Mouse (Mus musculus): ENCODE data around the gene Ncaph2. TPM values are rescaled to one million over a fixed set of nuclear protein-coding genes. Genes with fewer than 3 reads are reported as not detected.

Gene Ncaph2
- total and polyA plus RNA-seq, 2 experiments: 26.9 to 63.9 TPM

- no peaks in the 10 kb centered on the region for H3K27me3 ChIP-seq (ENCODE audit: control insufficient read depth, insufficient read depth, low read length)
- peak overlapping the region; percentile 60 for H3K4me3 ChIP-seq (ENCODE audit: insufficient read depth, low read depth, low read length)
- peaks cover 16% of the 10 kb centered on the region for H3K4me1 ChIP-seq (ENCODE audit: control insufficient read depth, insufficient read depth, low read length)
- H3K9ac ChIP-seq (ENCODE audit: low read depth, low read length): peak overlapping the region; percentile 75
- H3K27ac ChIP-seq (replicated peaks; ENCODE audit: insufficient read depth, low read depth, low read length): peak overlapping the region; percentile 90
- TF ChIP-seq CTCF (IDR thresholded peaks at IDR 0.05; ENCODE audit: low read depth, low read length): no peak
- no peak for TF ChIP-seq POLR2A (IDR thresholded peaks at IDR 0.05; ENCODE audit: extremely low read depth, insufficient read depth, low read length)
- no peak for DNase-seq (ENCODE audit: extremely low read depth, low read depth, low spot score)
- 10% methylated on average over 18 of the region's 18 CpGs for WGBS
- peaks cover under 1% of the 10 kb centered on the region; the same call in 1 of the 2 replicates for H3K36me3 ChIP-seq (ENCODE audit: control insufficient read depth, insufficient read depth, low read length)
- H3K79me2 ChIP-seq (ENCODE audit: control insufficient read depth, insufficient read depth, low read length): peaks cover 4% of the 10 kb centered on the region; the same call in 1 of the 2 replicates
Measured at GRCm38 (mm10) chr15:89377362-89377761, 21.8 kb downstream of the Ncaph2 start.

- Histone ChIP-seq H3K4me3 (ENCODE audit: insufficient read depth, low read depth, low read length) (peak overlapping the region; percentile 50), H3K9ac (ENCODE audit: low read depth, low read length) (peak overlapping the region; percentile 53), H3K27me3 (ENCODE audit: control insufficient read depth, insufficient read depth, low read length) (no peaks in the 10 kb centered on the region), H3K79me2 (ENCODE audit: control insufficient read depth, insufficient read depth, low read length) (peaks cover 4% of the 10 kb centered on the region; the same call in 1 of the 2 replicates), H3K4me1 (ENCODE audit: control insufficient read depth, insufficient read depth, low read length) (peaks cover 14% of the 10 kb centered on the region), H3K27ac (replicated peaks; ENCODE audit: insufficient read depth, low read depth, low read length) (peak overlapping the region; percentile 90), H3K36me3 (ENCODE audit: control insufficient read depth, insufficient read depth, low read length) (no peaks in the 10 kb centered on the region)
- TF ChIP-seq POLR2A (IDR thresholded peaks at IDR 0.05; ENCODE audit: extremely low read depth, insufficient read depth, low read length) (no peak), CTCF (IDR thresholded peaks at IDR 0.05; ENCODE audit: low read depth, low read length) (no peak)
- peak; percentile 25 for DNase-seq (ENCODE audit: extremely low read depth, low read depth, low spot score)
- WGBS: 24% methylated on average over 46 of the region's 46 CpGs
Measured at GRCm38 (mm10) chr15:89377938-89378828, 22.7 kb downstream of the Ncaph2 start.

GRCm38 (mm10) chr15:89378831-89379401, 23.4 kb downstream of the Ncaph2 start, which contains the start of gene Odf3b:
TSS of gene Odf3b (minus strand) at chr15:89379282.
- peak within 1 kb of the TSS; percentile 50 for H3K4me3 ChIP-seq (ENCODE audit: insufficient read depth, low read depth, low read length)
- peak within 1 kb of the TSS; percentile 53 for H3K9ac ChIP-seq (ENCODE audit: low read depth, low read length)
- WGBS: 1% methylated on average over 33 of the region's 33 CpGs
- peaks cover 4% of the 10 kb centered on the region; the same call in 1 of the 2 replicates for H3K79me2 ChIP-seq (ENCODE audit: control insufficient read depth, insufficient read depth, low read length)
- H3K36me3 ChIP-seq (ENCODE audit: control insufficient read depth, insufficient read depth, low read length): no peaks in the 10 kb centered on the region
- H3K4me1 ChIP-seq (ENCODE audit: control insufficient read depth, insufficient read depth, low read length): peaks cover 14% of the 10 kb centered on the region
- H3K27me3 ChIP-seq (ENCODE audit: control insufficient read depth, insufficient read depth, low read length): no peaks in the 10 kb centered on the region
- peak within 1 kb of the TSS; percentile 90 for H3K27ac ChIP-seq (replicated peaks; ENCODE audit: insufficient read depth, low read depth, low read length)
- no peak for TF ChIP-seq POLR2A (IDR thresholded peaks at IDR 0.05; ENCODE audit: extremely low read depth, insufficient read depth, low read length)
- TF ChIP-seq CTCF (IDR thresholded peaks at IDR 0.05; ENCODE audit: low read depth, low read length): no peak
- DNase-seq (ENCODE audit: extremely low read depth, low read depth, low spot score): peak; percentile 67

GRCm38 (mm10) chr15:89379429-89379828, 23.9 kb downstream of the Ncaph2 start:
- Histone ChIP-seq H3K4me3 (ENCODE audit: insufficient read depth, low read depth, low read length) (peak overlapping the region; percentile 50; the same call in 1 of the 2 replicates), H3K27ac (replicated peaks; ENCODE audit: insufficient read depth, low read depth, low read length) (peak overlapping the region; percentile 90; the same call in 1 of the 2 replicates), H3K79me2 (ENCODE audit: control insufficient read depth, insufficient read depth, low read length) (no peaks in the 10 kb centered on the region), H3K36me3 (ENCODE audit: control insufficient read depth, insufficient read depth, low read length) (no peaks in the 10 kb centered on the region), H3K27me3 (ENCODE audit: control insufficient read depth, insufficient read depth, low read length) (no peaks in the 10 kb centered on the region), H3K4me1 (ENCODE audit: control insufficient read depth, insufficient read depth, low read length) (peaks cover 14% of the 10 kb centered on the region), H3K9ac (ENCODE audit: low read depth, low read length) (peak overlapping the region; percentile 53)
- TF ChIP-seq POLR2A (IDR thresholded peaks at IDR 0.05; ENCODE audit: extremely low read depth, insufficient read depth, low read length) (no peak), CTCF (IDR thresholded peaks at IDR 0.05; ENCODE audit: low read depth, low read length) (no peak)
- WGBS: 34% methylated on average over 10 of the region's 10 CpGs
- no peak for DNase-seq (ENCODE audit: extremely low read depth, low read depth, low spot score)

GRCm38 (mm10) chr15:89384617-89385016, 29.1 kb downstream of the Ncaph2 start, which contains the start of gene Klhdc7b:
TSS of gene Klhdc7b (plus strand) at chr15:89384917.
- Histone ChIP-seq H3K9ac (ENCODE audit: low read depth, low read length) (no peak within 1 kb of the TSS), H3K27ac (replicated peaks; ENCODE audit: insufficient read depth, low read depth, low read length) (no peak within 1 kb of the TSS), H3K79me2 (ENCODE audit: control insufficient read depth, insufficient read depth, low read length) (no peaks in the 10 kb centered on the region), H3K4me3 (ENCODE audit: insufficient read depth, low read depth, low read length) (no peak within 1 kb of the TSS), H3K27me3 (ENCODE audit: control insufficient read depth, insufficient read depth, low read length) (no peaks in the 10 kb centered on the region), H3K36me3 (ENCODE audit: control insufficient read depth, insufficient read depth, low read length) (no peaks in the 10 kb centered on the region), H3K4me1 (ENCODE audit: control insufficient read depth, insufficient read depth, low read length) (no peaks in the 10 kb centered on the region)
- WGBS: 96% methylated on average over 7 of the region's 7 CpGs
- DNase-seq (ENCODE audit: extremely low read depth, low read depth, low spot score): no peak
- TF ChIP-seq CTCF (IDR thresholded peaks at IDR 0.05; ENCODE audit: low read depth, low read length) (no peak), POLR2A (IDR thresholded peaks at IDR 0.05; ENCODE audit: extremely low read depth, insufficient read depth, low read length) (no peak)
